Mouse (Mus musculus): ENCODE results near the gene Gpatch3. TPM values are rescaled to one million over a fixed set of nuclear protein-coding genes. Genes with fewer than 3 reads are reported as not detected.
A peak's percentile ranks its signal among the peaks of the same experiment; 100 is the strongest.

Gpatch3 gene
- polyA plus RNA-seq, 1 experiment from 2014 or later, result 7.3 TPM

GRCm38 (mm10) chr4:133604175-133604574 lies 29.6 kb downstream of the Gpatch3 start:
- Histone ChIP-seq H3K4me2 (ENCODE audit: low read depth, low read length) (no peak overlapping the region), H3K4me3 (ENCODE audit: low read depth, low read length) (no peak overlapping the region)

GRCm38 (mm10) chr4:133604856-133605255 lies 30.3 kb downstream of the Gpatch3 start:
- Histone ChIP-seq H3K4me2 (ENCODE audit: low read depth, low read length) (no peak overlapping the region), H3K9me3 (replicated peaks; ENCODE audit: control insufficient read depth, low read length) (no peaks in the 10 kb centered on the region), H3K9ac (replicated peaks; ENCODE audit: low read length) (no peak overlapping the region), H3K36me3 (replicated peaks; ENCODE audit: control insufficient read depth, insufficient read depth, low read depth, low read length) (no peaks in the 10 kb centered on the region; the same call in 1 of the 2 replicates), H3K27me3 (ENCODE audit: control insufficient read depth, insufficient read depth, low read length) (peaks cover 15% of the 10 kb centered on the region), H3K27ac (replicated peaks; ENCODE audit: low read depth, low read length) (no peak overlapping the region), H3K4me3 (ENCODE audit: low read depth, low read length) (no peak overlapping the region), H3K4me1 (ENCODE audit: control insufficient read depth, insufficient read depth, low read length) (peaks cover 3% of the 10 kb centered on the region; the same call in 1 of the 2 replicates)
- ATAC-seq (replicated peaks; ENCODE audit: insufficient number of reproducible peaks, low FRiP score, low TSS enrichment, low read depth) (no peak), DNase-seq (ENCODE audit: low spot score) (peak; percentile 29)
- 49% methylated on average over 6 of the region's 6 CpGs for WGBS

More at GRCm38 (mm10) chr4:133604175-133604574, 29.6 kb downstream of the Gpatch3 start:
- 86% methylated on average over 7 of the region's 7 CpGs for WGBS
- Histone ChIP-seq H3K4me1 (ENCODE audit: control insufficient read depth, insufficient read depth, low read length) (peaks cover 3% of the 10 kb centered on the region; the same call in 1 of the 2 replicates), H3K27ac (replicated peaks; ENCODE audit: low read depth, low read length) (no peak overlapping the region), H3K27me3 (ENCODE audit: control insufficient read depth, insufficient read depth, low read length) (peaks cover 15% of the 10 kb centered on the region), H3K9me3 (replicated peaks; ENCODE audit: control insufficient read depth, low read length) (no peaks in the 10 kb centered on the region), H3K36me3 (replicated peaks; ENCODE audit: control insufficient read depth, insufficient read depth, low read depth, low read length) (no peaks in the 10 kb centered on the region; the same call in 1 of the 2 replicates), H3K9ac (replicated peaks; ENCODE audit: low read length) (no peak overlapping the region)
- no peak for ATAC-seq (replicated peaks; ENCODE audit: insufficient number of reproducible peaks, low FRiP score, low TSS enrichment, low read depth)
- DNase-seq (ENCODE audit: low spot score), result no peak

- peaks cover 3% of the 10 kb centered on the region; the same call in 1 of the 2 replicates for H3K4me1 ChIP-seq (ENCODE audit: control insufficient read depth, insufficient read depth, low read length)
- peaks cover 12% of the 10 kb centered on the region for H3K27me3 ChIP-seq (ENCODE audit: control insufficient read depth, insufficient read depth, low read length)
- DNase-seq (ENCODE audit: low spot score) (peak; percentile 60), ATAC-seq (replicated peaks; ENCODE audit: insufficient number of reproducible peaks, low FRiP score, low TSS enrichment, low read depth) (0 out of 2 replicates have a peak, but pooled peaks have one; percentile 14)
- H3K9ac ChIP-seq (replicated peaks; ENCODE audit: low read length), result no peak overlapping the region
- H3K36me3 ChIP-seq (replicated peaks; ENCODE audit: control insufficient read depth, insufficient read depth, low read depth, low read length), result no peaks in the 10 kb centered on the region; the same call in 1 of the 2 replicates
- WGBS, result 45% methylated on average over 9 of the region's 9 CpGs
- H3K4me2 ChIP-seq (ENCODE audit: low read depth, low read length), result no peak overlapping the region
- H3K27ac ChIP-seq (replicated peaks; ENCODE audit: low read depth, low read length), result peak overlapping the region; percentile 41; the same call in 1 of the 2 replicates
- H3K9me3 ChIP-seq (replicated peaks; ENCODE audit: control insufficient read depth, low read length), result no peaks in the 10 kb centered on the region
- H3K4me3 ChIP-seq (ENCODE audit: low read depth, low read length), result no peak overlapping the region
Measured at GRCm38 (mm10) chr4:133605330-133605729, 30.8 kb downstream of the Gpatch3 start.

GRCm38 (mm10) chr4:133607284-133607683 lies 32.7 kb downstream of the Gpatch3 start:
- ATAC-seq (replicated peaks; ENCODE audit: insufficient number of reproducible peaks, low FRiP score, low TSS enrichment, low read depth) (no peak), DNase-seq (ENCODE audit: low spot score) (no peak)
- Histone ChIP-seq H3K4me3 (ENCODE audit: low read depth, low read length) (no peak overlapping the region), H3K9me3 (replicated peaks; ENCODE audit: control insufficient read depth, low read length) (no peaks in the 10 kb centered on the region), H3K27ac (replicated peaks; ENCODE audit: low read depth, low read length) (no peak overlapping the region; the same call in 1 of the 2 replicates), H3K4me2 (ENCODE audit: low read depth, low read length) (no peak overlapping the region), H3K27me3 (ENCODE audit: control insufficient read depth, insufficient read depth, low read length) (peaks cover 4% of the 10 kb centered on the region; the same call in 1 of the 2 replicates), H3K9ac (replicated peaks; ENCODE audit: low read length) (no peak overlapping the region), H3K36me3 (replicated peaks; ENCODE audit: control insufficient read depth, insufficient read depth, low read depth, low read length) (no peaks in the 10 kb centered on the region; the same call in 1 of the 2 replicates), H3K4me1 (ENCODE audit: control insufficient read depth, insufficient read depth, low read length) (no peaks in the 10 kb centered on the region)
- WGBS, result 67% methylated on average over 10 of the region's 10 CpGs

- ATAC-seq (replicated peaks; ENCODE audit: insufficient number of reproducible peaks, low FRiP score, low TSS enrichment, low read depth) (no peak), DNase-seq (ENCODE audit: low spot score) (peak; percentile 83)
- Histone ChIP-seq H3K4me2 (ENCODE audit: low read depth, low read length) (no peak overlapping the region), H3K4me1 (ENCODE audit: control insufficient read depth, insufficient read depth, low read length) (no peaks in the 10 kb centered on the region), H3K9ac (replicated peaks; ENCODE audit: low read length) (no peak overlapping the region), H3K36me3 (replicated peaks; ENCODE audit: control insufficient read depth, insufficient read depth, low read depth, low read length) (no peaks in the 10 kb centered on the region; the same call in none of the 2 replicates), H3K4me3 (ENCODE audit: low read depth, low read length) (no peak overlapping the region), H3K27ac (replicated peaks; ENCODE audit: low read depth, low read length) (no peak overlapping the region), H3K27me3 (ENCODE audit: control insufficient read depth, insufficient read depth, low read length) (no peaks in the 10 kb centered on the region), H3K9me3 (replicated peaks; ENCODE audit: control insufficient read depth, low read length) (no peaks in the 10 kb centered on the region)
- WGBS, result 17% methylated on average over 6 of the region's 6 CpGs
Measured at GRCm38 (mm10) chr4:133609719-133610118, 35.2 kb downstream of the Gpatch3 start.

- no peaks in the 10 kb centered on the region for H3K9me3 ChIP-seq (replicated peaks; ENCODE audit: control insufficient read depth, low read length)
- no peak for DNase-seq (ENCODE audit: low spot score)
- WGBS, result 97% methylated on average over 5 of the region's 5 CpGs
- no peaks in the 10 kb centered on the region for H3K27me3 ChIP-seq (ENCODE audit: control insufficient read depth, insufficient read depth, low read length)
- H3K36me3 ChIP-seq (replicated peaks; ENCODE audit: control insufficient read depth, insufficient read depth, low read depth, low read length), result no peaks in the 10 kb centered on the region; the same call in none of the 2 replicates
- no peak overlapping the region for H3K4me2 ChIP-seq (ENCODE audit: low read depth, low read length)
- H3K27ac ChIP-seq (replicated peaks; ENCODE audit: low read depth, low read length), result no peak overlapping the region
- H3K4me3 ChIP-seq (ENCODE audit: low read depth, low read length), result no peak overlapping the region
- H3K4me1 ChIP-seq (ENCODE audit: control insufficient read depth, insufficient read depth, low read length), result no peaks in the 10 kb centered on the region
- no peak overlapping the region for H3K9ac ChIP-seq (replicated peaks; ENCODE audit: low read length)
- no peak for ATAC-seq (replicated peaks; ENCODE audit: insufficient number of reproducible peaks, low FRiP score, low TSS enrichment, low read depth)
Measured at GRCm38 (mm10) chr4:133611815-133612214, 37.3 kb downstream of the Gpatch3 start.

GRCm38 (mm10) chr4:133612416-133612815 lies 37.9 kb downstream of the Gpatch3 start:
- no peak overlapping the region for H3K9ac ChIP-seq (replicated peaks; ENCODE audit: low read length)
- no peak overlapping the region for H3K4me2 ChIP-seq (ENCODE audit: low read depth, low read length)
- no peaks in the 10 kb centered on the region for H3K4me1 ChIP-seq (ENCODE audit: control insufficient read depth, insufficient read depth, low read length)
- no peak for DNase-seq (ENCODE audit: low spot score)
- no peak overlapping the region for H3K4me3 ChIP-seq (ENCODE audit: low read depth, low read length)
- no peaks in the 10 kb centered on the region; the same call in none of the 2 replicates for H3K36me3 ChIP-seq (replicated peaks; ENCODE audit: control insufficient read depth, insufficient read depth, low read depth, low read length)
- no peak overlapping the region for H3K27ac ChIP-seq (replicated peaks; ENCODE audit: low read depth, low read length)
- no peaks in the 10 kb centered on the region for H3K9me3 ChIP-seq (replicated peaks; ENCODE audit: control insufficient read depth, low read length)
- H3K27me3 ChIP-seq (ENCODE audit: control insufficient read depth, insufficient read depth, low read length), result no peaks in the 10 kb centered on the region
- ATAC-seq (replicated peaks; ENCODE audit: insufficient number of reproducible peaks, low FRiP score, low TSS enrichment, low read depth), result no peak
- 95% methylated on average over 7 of the region's 7 CpGs for WGBS

GRCm38 (mm10) chr4:133613026-133613425 lies 38.5 kb downstream of the Gpatch3 start:
- H3K4me1 ChIP-seq (ENCODE audit: control insufficient read depth, insufficient read depth, low read length), result no peaks in the 10 kb centered on the region
- no peak overlapping the region for H3K4me3 ChIP-seq (ENCODE audit: low read depth, low read length)
- WGBS, result 87% methylated on average over 8 of the region's 8 CpGs
- no peak overlapping the region for H3K27ac ChIP-seq (replicated peaks; ENCODE audit: low read depth, low read length)
- no peaks in the 10 kb centered on the region; the same call in none of the 2 replicates for H3K36me3 ChIP-seq (replicated peaks; ENCODE audit: control insufficient read depth, insufficient read depth, low read depth, low read length)
- H3K4me2 ChIP-seq (ENCODE audit: low read depth, low read length), result no peak overlapping the region
- ATAC-seq (replicated peaks; ENCODE audit: insufficient number of reproducible peaks, low FRiP score, low TSS enrichment, low read depth) (no peak), DNase-seq (ENCODE audit: low spot score) (no peak)
- H3K9me3 ChIP-seq (replicated peaks; ENCODE audit: control insufficient read depth, low read length), result no peaks in the 10 kb centered on the region
- no peak overlapping the region for H3K9ac ChIP-seq (replicated peaks; ENCODE audit: low read length)
- H3K27me3 ChIP-seq (ENCODE audit: control insufficient read depth, insufficient read depth, low read length), result no peaks in the 10 kb centered on the region

Data from embryonic facial prominence, embryonic 11.5 days (tissue).